ENCODE assay signal across 8 mouse cellular contexts in genomic region chr19:10895016-10895528, GRCm38 (mm10). TPM values are rescaled to one million over a fixed set of nuclear protein-coding genes. Genes with fewer than 3 reads are reported as not detected.
DNase-seq lines count a peak whose midpoint lies in the region; ATAC-seq lines count a peak whose summit lies in the region.

Gene Prpf19 (plus strand): TSS chr19:10895231.

- peak; percentile 99 for DNase-seq in adipocyte (ENCODE audit: low spot score)
- DNase-seq in embryo, embryonic 10 days (ENCODE audit: low spot score): peak; percentile 98
- DNase-seq in gastrocnemius, postnatal 14 days: peak; percentile 97
- DNase-seq in left cerebral cortex, postnatal 10 days (ENCODE audit: extremely low spot score in 1 of 2, low spot score in 2 of 2): peak; percentile 97 to 98
- peak; percentile 98 for DNase-seq in right cerebral cortex, postnatal 25 days
- DNase-seq in urinary bladder, postnatal 4 days (ENCODE audit: low spot score in 2 of 2): peak; percentile 95 to 97

- intact Hi-C loops in gastrocnemius, postnatal 14 days (cut with DNase I; ENCODE audit: low total_unique reads): no loop called here
- intact Hi-C loops in left cerebral cortex, postnatal 10 days (cut with DNase I): loop anchor here (5.0 kb wide), 1 partner anchor 52 kb away; the partner anchor contains the start of gene Ccdc86

- peak; percentile 99 for ATAC-seq in inflammation-experienced regulatory T-cells, adult 6 months
- ATAC-seq in megakaryocyte-erythroid progenitor cell, adult 5-6 weeks (replicated peaks; ENCODE audit: low FRiP score, low TSS enrichment, poor library complexity, severe bottlenecking): peak; percentile 94

RNA-seq across cellular contexts. Expression of gene Prpf19, which starts in this region (rescaled TPM):
- 100 to 1,000 TPM; 192 to 194 TPM for total RNA-seq in gastrocnemius, postnatal 14 days (2021)
- polyA plus RNA-seq in inflammation-experienced regulatory T-cells, adult 6 months (2017; shearing (Covaris generic)): 10 to 100 TPM in 2 of 3 experiments, 1 to 10 TPM in 1; 6.2 to 26.0 (median 20.2) TPM
- total RNA-seq in left cerebral cortex, postnatal 10 days (2021): 100 to 1,000 TPM; 198 to 199 TPM
- total RNA-seq in megakaryocyte-erythroid progenitor cell, adult 5-6 weeks (2014; fragmentation: Nextera tagmentation): 148 and 173 TPM in 2 replicates
- 145 and 393 TPM in 2 replicates for total RNA-seq in megakaryocyte-erythroid progenitor cell, adult 5-6 weeks (2017)

Comparison
In these comparisons a context has a peak if more than half of its experiments do, and no peak if none do; other contexts are left out.
1. Peak in every context shown above with its lines: DNase-seq and ATAC-seq.